In the genomic region with DNA sequence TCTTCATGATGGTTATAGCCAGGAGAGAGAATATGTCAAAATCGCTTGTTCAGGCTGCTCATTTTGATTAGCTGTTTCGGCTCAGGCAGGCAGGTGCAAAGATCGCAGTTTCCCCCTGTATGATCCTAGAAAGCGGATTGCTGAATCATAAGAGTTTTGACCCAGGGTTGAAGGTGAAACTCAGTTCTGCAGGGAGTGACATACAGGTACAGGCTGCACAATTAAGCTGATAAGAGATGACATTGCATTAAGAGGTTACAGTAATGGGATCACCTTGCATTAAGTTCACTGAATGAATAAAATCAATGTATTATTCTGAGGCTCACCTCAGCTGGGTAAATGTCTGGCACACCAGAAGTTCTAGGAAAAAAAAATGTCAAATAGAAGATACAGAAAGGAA, we compare ENCODE assay signal across 16 mouse cellular contexts.
"Had no signal": no experiment of that assay in that cellular context is flagged by ENCODE, and none has a peak within 500 bp of the region (broad histone marks: within the 10 kb centered on the region; RNA-seq: fewer than 3 reads in every experiment).

No protein-coding gene starts in this region.

- ATAC-seq: midbrain, embryonic 16.5 days had no signal

- H3K27ac ChIP-seq: midbrain, embryonic 10.5 days; midbrain, embryonic 12.5 days; neural tube, embryonic 13.5 days; neural tube, embryonic 15.5 days had no signal

- H3K27me3 ChIP-seq: neural tube, embryonic 13.5 days; neural tube, embryonic 15.5 days had no signal

- H3K9me3 ChIP-seq: midbrain, embryonic 10.5 days; midbrain, embryonic 12.5 days; neural tube, embryonic 13.5 days; neural tube, embryonic 15.5 days had no signal

- H3K9ac ChIP-seq: lung, embryonic 14.5 days; midbrain, embryonic 12.5 days; neural tube, embryonic 13.5 days; neural tube, embryonic 15.5 days had no signal

- H3K4me2 ChIP-seq: lung, embryonic 14.5 days; midbrain, embryonic 12.5 days; neural tube, embryonic 13.5 days; neural tube, embryonic 15.5 days had no signal

- H3K36me3 ChIP-seq: midbrain, embryonic 10.5 days; midbrain, embryonic 12.5 days; neural tube, embryonic 13.5 days; neural tube, embryonic 15.5 days had no signal

- H3K4me3 ChIP-seq: midbrain, embryonic 10.5 days; midbrain, embryonic 12.5 days; myocyte; neural tube, embryonic 13.5 days; neural tube, embryonic 15.5 days had no signal

- H3K4me1 ChIP-seq: neural tube, embryonic 15.5 days had no signal

- DNase-seq: lung, embryonic 14.5 days; lung, postnatal 10 days; lung, postnatal 4 days; right cerebral cortex, adult 18-20 months; right cerebral cortex, postnatal 25 days; right cerebral cortex, postnatal 4 days; spleen, adult 18-20 months; thymus, adult 18-20 months; thymus, postnatal 14 days; thymus, postnatal 36 days had no signal
